Mouse (Mus musculus) adrenal gland, postnatal 36 days (tissue): ENCODE data around the gene Wdr35. TPM values are rescaled to one million over a fixed set of nuclear protein-coding genes. Genes with fewer than 3 reads are reported as not detected.
A peak's percentile ranks its signal among the peaks of the same experiment; 100 is the strongest.

Source experiments
- DNase-seq, 2 experiments: peaks; one replicate each; pipeline ENCODE4 v3.0.0; 2021; ENCODE audit warnings: mixed read lengths in 1 of 2
- total RNA-seq, 2 experiments: library from RNA; stranded (reverse); gene quantifications; 2 replicates each; pipeline ENCODE4 v1.2.3; 2021

Wdr35 gene
- total RNA-seq, 2 experiments from 2014 or later: 15.4 to 16.5 TPM

GRCm38 (mm10) chr12:9052075-9052829 lies 78.6 kb downstream of the Wdr35 start:
- DNase-seq: peak; percentile 79 to 82

- no peak for DNase-seq
Observed at GRCm38 (mm10) chr12:9053345-9053744, 79.7 kb downstream of the Wdr35 start.

- DNase-seq: peak; percentile 20 to 44
Observed at GRCm38 (mm10) chr12:9054012-9054411, 80.3 kb downstream of the Wdr35 start.

- no peak for DNase-seq
Observed at GRCm38 (mm10) chr12:9055269-9055668, 81.6 kb downstream of the Wdr35 start.

- DNase-seq: no peak
Observed at GRCm38 (mm10) chr12:9059502-9059901, 85.8 kb downstream of the Wdr35 start.

- DNase-seq: no peak
Observed at GRCm38 (mm10) chr12:9059965-9060364, 86.3 kb downstream of the Wdr35 start.

- DNase-seq: no peak
Observed at GRCm38 (mm10) chr12:9063611-9064010, 89.9 kb downstream of the Wdr35 start.

GRCm38 (mm10) chr12:9071058-9071457 lies 97.4 kb downstream of the Wdr35 start:
- no peak for DNase-seq

GRCm38 (mm10) chr12:9071493-9071892 lies 97.8 kb downstream of the Wdr35 start:
- DNase-seq: no peak

- no peak for DNase-seq
Observed at GRCm38 (mm10) chr12:9077554-9078125, 103.9 kb downstream of the Wdr35 start.

Other genes with a start within 250 kb of the Wdr35 start
- gene Sdc1, start 202.6 kb upstream of the Wdr35 start, total RNA-seq: 10 to 100 TPM; 16.5 to 17.0 TPM
- gene Laptm4a, start 52.2 kb upstream of the Wdr35 start, total RNA-seq: 100 to 1,000 TPM; 580 to 600 TPM
- gene Matn3, start 26.0 kb upstream of the Wdr35 start, total RNA-seq: not detected
- gene Ttc32, start 56.1 kb downstream of the Wdr35 start, total RNA-seq: 10 to 100 TPM; 10.7 to 13.5 TPM